Mouse (Mus musculus) gastrocnemius, postnatal 25 days (tissue): Measurements from ENCODE around the gene Lyve1. TPM values are rescaled to one million over a fixed set of nuclear protein-coding genes. Genes with fewer than 3 reads are reported as not detected.

Experiments
- DNase-seq: peaks from one replicate; pipeline ENCODE4 v3.0.0; 2022
- microRNA-seq, 2 experiments: library from miRNA; unstranded; fragments of <30 nt; microRNA quantifications; one replicate each; pipeline ENCODE4 v1.2.0; 2021; ENCODE audit warnings: borderline replicate concordance in 2 of 2
- total RNA-seq, 2 experiments: library from RNA; stranded (reverse); gene quantifications; 1 replicate in 1 of 2; 2 replicates in 1 of 2; pipeline ENCODE4 v1.2.3; 2021

The Lyve1 gene
- total RNA-seq, 2 experiments from 2014 or later, result 5.8 to 9.3 TPM

DNA sequence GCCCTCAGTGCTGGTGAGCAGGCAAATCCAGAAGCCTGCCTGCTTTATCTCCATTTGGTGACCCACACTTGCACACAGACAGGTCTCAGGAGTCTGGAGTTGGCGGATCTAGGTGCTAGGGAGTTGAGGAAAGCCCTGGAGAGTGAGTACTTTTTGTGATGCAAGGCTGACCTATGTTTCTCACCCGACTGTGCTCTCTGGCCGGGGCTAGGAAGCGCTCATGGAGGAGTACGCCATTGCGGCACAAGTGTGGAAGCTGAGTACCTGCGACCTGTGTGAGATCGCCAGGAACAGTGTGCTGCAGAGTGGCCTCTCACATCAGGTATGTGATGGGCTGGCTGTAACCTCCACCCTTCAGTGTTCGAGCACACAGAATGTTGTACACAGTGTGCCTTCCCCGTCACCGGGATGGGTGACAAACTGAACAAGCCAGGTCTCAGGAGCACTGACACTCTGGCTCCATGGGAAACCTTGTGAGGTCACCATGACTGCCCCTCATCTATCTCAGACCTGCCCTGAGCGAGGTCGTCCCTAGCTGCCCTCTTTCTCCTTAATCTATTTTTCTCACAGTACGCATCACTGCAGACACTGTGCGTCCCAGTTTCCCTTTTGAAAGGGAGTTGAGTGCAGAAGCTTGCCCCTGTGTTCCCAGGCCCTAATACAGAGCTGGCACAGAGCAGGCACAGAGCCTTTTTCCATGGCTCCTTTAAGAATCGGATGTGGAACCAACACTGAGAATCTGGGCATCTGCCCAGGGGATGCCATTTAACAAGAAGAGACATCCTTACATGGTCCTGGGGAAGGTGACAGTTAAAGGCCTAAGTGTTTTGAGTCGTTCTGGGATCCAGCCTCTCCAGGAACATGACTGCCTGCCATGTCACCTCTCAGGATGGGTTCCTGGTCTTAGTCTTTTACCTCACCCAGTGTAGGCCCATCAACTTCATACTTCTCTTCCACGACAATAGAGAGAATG is 53.2 kb downstream of the Lyve1 start:
- DNase-seq, result no peak

DNA sequence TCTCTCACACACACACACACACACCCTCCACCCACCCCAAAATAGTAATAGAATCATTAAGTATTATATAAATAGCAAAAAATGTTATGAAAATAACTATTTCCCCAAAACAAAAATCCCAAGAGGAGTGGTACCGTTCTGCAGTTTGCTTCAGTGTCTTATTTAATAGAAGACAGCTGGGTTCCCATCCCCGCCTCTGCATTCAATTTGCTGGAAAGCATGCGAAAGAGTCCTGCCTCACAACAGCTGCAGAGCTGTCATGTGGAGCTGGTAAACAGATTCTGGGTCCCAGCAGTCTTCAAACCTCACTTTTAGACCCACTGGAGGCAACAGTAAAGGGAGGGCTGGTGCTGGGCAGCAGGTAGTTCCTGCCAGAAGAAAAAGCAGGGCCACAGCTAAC is 54.1 kb downstream of the Lyve1 start:
- peak; percentile 54 for DNase-seq

DNA sequence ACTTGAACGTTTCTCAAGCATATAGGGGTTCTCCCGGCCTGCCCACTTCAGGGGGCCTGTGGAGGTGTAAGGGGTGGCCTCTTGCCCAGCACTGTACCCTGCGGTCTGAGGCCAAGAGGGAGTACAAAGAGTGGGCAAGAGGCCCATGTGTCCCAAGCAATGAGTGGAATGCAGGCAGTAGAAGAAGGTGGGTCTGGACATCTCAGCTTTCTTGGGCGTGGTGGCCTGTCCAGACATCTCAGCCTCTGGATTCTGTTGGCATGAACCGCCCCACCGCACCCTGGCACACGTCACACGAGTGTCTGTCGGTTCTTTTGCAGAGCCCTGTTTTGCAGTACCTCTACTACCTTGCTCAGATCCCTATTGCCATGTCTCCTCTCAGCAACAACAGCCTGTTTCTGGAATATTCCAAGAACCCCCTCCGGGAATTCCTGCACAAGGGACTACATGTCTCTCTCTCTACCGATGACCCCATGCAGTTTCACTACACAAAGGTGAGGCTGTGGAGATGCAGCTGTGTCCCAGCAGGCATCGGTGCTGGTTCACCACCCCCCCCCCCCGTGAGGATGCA is 55.5 kb downstream of the Lyve1 start:
- DNase-seq, result no peak

DNA sequence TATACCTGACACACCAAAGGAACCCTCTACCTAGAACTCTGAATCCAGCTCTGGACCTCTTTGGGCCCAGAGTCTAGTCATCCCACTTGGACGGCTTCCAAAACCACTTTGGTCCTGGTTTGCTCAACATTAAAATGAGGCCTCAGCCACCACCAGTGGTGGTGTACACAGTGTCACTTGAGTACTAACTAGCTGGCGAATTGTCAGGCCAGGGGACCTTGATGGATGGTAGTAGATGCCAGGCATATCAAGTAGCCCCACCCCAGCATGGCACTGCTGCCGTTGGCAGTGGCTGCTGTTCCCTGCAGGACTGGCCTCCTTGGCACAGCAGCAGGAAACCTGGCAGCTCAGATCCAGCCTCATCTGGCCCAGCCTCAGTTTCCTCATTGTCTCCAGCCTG is 58.8 kb downstream of the Lyve1 start:
- peak; percentile 67 for DNase-seq

DNA sequence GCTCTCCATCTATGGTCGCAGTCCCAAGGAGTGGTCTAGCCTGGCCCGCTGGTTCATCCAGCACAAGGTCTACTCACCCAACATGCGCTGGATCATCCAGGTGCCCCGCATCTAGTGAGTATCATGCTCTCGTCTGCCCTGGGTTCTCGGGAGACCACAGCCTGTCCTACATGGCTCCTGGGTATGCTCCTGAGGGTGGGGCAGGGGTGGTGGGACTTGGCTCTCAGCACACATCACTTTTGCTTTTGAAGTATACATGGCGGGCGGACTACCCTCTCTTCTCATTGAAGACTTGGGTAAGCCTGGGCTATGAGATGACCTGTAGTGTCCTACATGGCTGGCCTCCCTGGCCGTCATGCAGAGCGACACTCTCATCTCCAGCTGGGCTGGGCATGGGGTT is 59.9 kb downstream of the Lyve1 start:
- DNase-seq, result no peak

DNA sequence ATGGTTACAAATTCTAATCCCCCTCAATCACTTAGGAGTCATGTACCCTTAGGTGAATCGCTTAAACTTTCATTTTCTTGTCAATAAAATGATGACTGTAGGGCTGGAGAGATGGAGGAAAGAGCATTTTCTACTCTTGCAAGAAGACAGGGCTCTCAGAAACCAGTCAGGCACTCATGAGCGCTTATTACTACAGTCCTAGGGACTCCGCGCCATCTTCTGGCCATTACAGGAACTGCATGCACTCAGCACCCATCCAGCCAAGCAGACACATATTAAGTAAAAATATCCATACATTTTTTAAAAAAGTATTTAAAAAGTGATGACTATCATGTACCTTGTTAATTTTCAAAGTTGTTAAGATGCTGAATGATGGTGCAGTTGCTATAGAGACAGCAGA is 62.0 kb downstream of the Lyve1 start:
- DNase-seq, result peak; percentile 53

Small RNAs within 50 kb of the gene (microRNA-seq; reads per million reads assigned to microRNA genes)
- 0 reads per million in 2 experiments for gene Gm47282

Other genes with a start within 250 kb of the Lyve1 start
- gene Sbf2, start 248.3 kb downstream of the Lyve1 start, total RNA-seq, result 10 to 100 TPM; 11.2 to 12.4 TPM
- 1 to 10 TPM; 3.1 to 3.4 TPM for gene Adm, start 235.6 kb downstream of the Lyve1 start, total RNA-seq
- gene Ampd3, start 95.0 kb downstream of the Lyve1 start, total RNA-seq, result 1 to 10 TPM; 3.9 to 9.1 TPM
- gene Rnf141, start 18.8 kb downstream of the Lyve1 start, total RNA-seq, result 10 to 100 TPM; 16.8 to 18.6 TPM
- gene Mrvi1, start 119.2 kb upstream of the Lyve1 start, total RNA-seq, result 1 to 10 TPM; 4.0 to 5.4 TPM
- gene Ctr9, start 165.7 kb upstream of the Lyve1 start, total RNA-seq, result 10 to 100 TPM; 13.6 to 14.4 TPM
- 100 to 1,000 TPM; 617 to 661 TPM for gene Eif4g2, start 219.8 kb upstream of the Lyve1 start, total RNA-seq